Mouse (Mus musculus): ENCODE data around the gene Ackr4.

DNA sequence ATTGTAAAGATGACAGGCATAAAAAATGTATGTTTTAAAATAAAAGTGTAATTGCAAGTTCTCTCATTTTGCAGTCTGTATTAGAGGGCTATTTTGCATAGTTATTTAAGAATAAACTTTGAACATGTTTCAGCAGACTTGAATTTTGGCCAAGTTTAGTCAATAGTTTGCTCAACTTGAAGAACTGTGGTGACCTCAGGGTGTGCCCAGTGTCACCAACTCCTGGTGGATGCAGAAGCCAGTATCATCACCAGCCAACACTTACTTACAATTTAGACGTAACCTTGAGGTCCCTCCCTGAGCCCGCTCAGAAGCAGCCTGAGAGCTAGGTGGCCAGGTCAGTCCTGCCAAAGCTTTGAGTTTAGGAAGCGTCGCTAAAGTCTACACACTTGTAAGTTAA lies 83.1 kb downstream of the Ackr4 start:
- TF ChIP-seq POLR2A (IDR thresholded peaks at IDR 0.05; ENCODE audit: insufficient read depth, low read depth, low read length) (no peak), CTCF (IDR thresholded peaks at IDR 0.05; ENCODE audit: insufficient read depth, low read depth, low read length) (no peak)

Measured in olfactory bulb, adult 2 months (tissue).